Mouse (Mus musculus): Measurements from ENCODE around the gene Amhr2. TPM values are rescaled to one million over a fixed set of nuclear protein-coding genes. Genes with fewer than 3 reads are reported as not detected.

Amhr2 gene
- polyA plus RNA-seq, 1 experiment from 2014 or later, result 11.0 TPM

GRCm38 (mm10) chr15:102408558-102409130, 36.5 kb upstream of the Amhr2 start:
- DNase-seq (ENCODE audit: low spot score) (no peak), ATAC-seq (no peak)
- H3K27ac ChIP-seq (ENCODE audit: low read length), result no peak overlapping the region
- no peak overlapping the region for H3K4me2 ChIP-seq (replicated peaks; ENCODE audit: low read depth, low read length)
- H3K36me3 ChIP-seq (ENCODE audit: insufficient read depth, low read length), result peaks cover 16% of the 10 kb centered on the region; the same call in 1 of the 2 replicates
- 76% methylated on average over 2 of the region's 2 CpGs for WGBS
- TF ChIP-seq EP300 (IDR thresholded peaks at IDR 0.05) (no peak), CTCF (IDR thresholded peaks at IDR 0.05) (no peak)
- H3K27me3 ChIP-seq (replicated peaks; ENCODE audit: insufficient read depth, low read length), result no peaks in the 10 kb centered on the region
- no peaks in the 10 kb centered on the region for H3K9me3 ChIP-seq (ENCODE audit: low read length)
- peaks cover 18% of the 10 kb centered on the region for H3K4me1 ChIP-seq (ENCODE audit: insufficient read depth, low read depth, low read length)
- H3K9ac ChIP-seq (replicated peaks; ENCODE audit: low read depth), result no peak overlapping the region
- H3K4me3 ChIP-seq (ENCODE audit: low read depth, low read length), result no peak overlapping the region

GRCm38 (mm10) chr15:102409286-102409685, 35.9 kb upstream of the Amhr2 start:
- H3K36me3 ChIP-seq (ENCODE audit: insufficient read depth, low read length), result peaks cover 16% of the 10 kb centered on the region; the same call in 1 of the 2 replicates
- no peak overlapping the region for H3K4me2 ChIP-seq (replicated peaks; ENCODE audit: low read depth, low read length)
- no peak overlapping the region for H3K27ac ChIP-seq (ENCODE audit: low read length)
- ATAC-seq (no peak), DNase-seq (ENCODE audit: low spot score) (no peak)
- TF ChIP-seq EP300 (IDR thresholded peaks at IDR 0.05), result no peak
- no peak for TF ChIP-seq CTCF (IDR thresholded peaks at IDR 0.05)
- H3K4me1 ChIP-seq (ENCODE audit: insufficient read depth, low read depth, low read length), result peaks cover 18% of the 10 kb centered on the region
- H3K9ac ChIP-seq (replicated peaks; ENCODE audit: low read depth), result no peak overlapping the region
- 78% methylated on average over 3 of the region's 3 CpGs for WGBS
- no peaks in the 10 kb centered on the region for H3K27me3 ChIP-seq (replicated peaks; ENCODE audit: insufficient read depth, low read length)
- H3K9me3 ChIP-seq (ENCODE audit: low read length), result no peaks in the 10 kb centered on the region
- no peak overlapping the region for H3K4me3 ChIP-seq (ENCODE audit: low read depth, low read length)

GRCm38 (mm10) chr15:102411077-102411476, 34.1 kb upstream of the Amhr2 start:
- no peak overlapping the region for H3K9ac ChIP-seq (replicated peaks; ENCODE audit: low read depth)
- peaks cover 13% of the 10 kb centered on the region for H3K4me1 ChIP-seq (ENCODE audit: insufficient read depth, low read depth, low read length)
- no peak overlapping the region for H3K4me2 ChIP-seq (replicated peaks; ENCODE audit: low read depth, low read length)
- ATAC-seq (no peak), DNase-seq (ENCODE audit: low spot score) (no peak)
- no peak overlapping the region for H3K4me3 ChIP-seq (ENCODE audit: low read depth, low read length)
- no peaks in the 10 kb centered on the region for H3K27me3 ChIP-seq (replicated peaks; ENCODE audit: insufficient read depth, low read length)
- TF ChIP-seq CTCF (IDR thresholded peaks at IDR 0.05), result no peak
- WGBS, result 88% methylated on average over 1 of the region's 1 CpGs
- no peaks in the 10 kb centered on the region for H3K9me3 ChIP-seq (ENCODE audit: low read length)
- H3K27ac ChIP-seq (ENCODE audit: low read length), result no peak overlapping the region
- H3K36me3 ChIP-seq (ENCODE audit: insufficient read depth, low read length), result peaks cover 16% of the 10 kb centered on the region; the same call in 1 of the 2 replicates

GRCm38 (mm10) chr15:102413687-102414086, 31.5 kb upstream of the Amhr2 start:
- no peak overlapping the region for H3K27ac ChIP-seq (ENCODE audit: low read length)
- no peak for TF ChIP-seq CTCF (IDR thresholded peaks at IDR 0.05)
- no peak for TF ChIP-seq EP300 (IDR thresholded peaks at IDR 0.05)
- ATAC-seq (no peak), DNase-seq (ENCODE audit: low spot score) (no peak)
- no peaks in the 10 kb centered on the region for H3K9me3 ChIP-seq (ENCODE audit: low read length)
- H3K9ac ChIP-seq (replicated peaks; ENCODE audit: low read depth), result no peak overlapping the region
- H3K36me3 ChIP-seq (ENCODE audit: insufficient read depth, low read length), result peaks cover 10% of the 10 kb centered on the region; the same call in 1 of the 2 replicates
- no peaks in the 10 kb centered on the region for H3K27me3 ChIP-seq (replicated peaks; ENCODE audit: insufficient read depth, low read length)
- peaks cover 11% of the 10 kb centered on the region for H3K4me1 ChIP-seq (ENCODE audit: insufficient read depth, low read depth, low read length)
- H3K4me3 ChIP-seq (ENCODE audit: low read depth, low read length), result no peak overlapping the region
- no peak overlapping the region for H3K4me2 ChIP-seq (replicated peaks; ENCODE audit: low read depth, low read length)

GRCm38 (mm10) chr15:102417524-102417923, 27.6 kb upstream of the Amhr2 start:
- 89% methylated on average over 2 of the region's 2 CpGs for WGBS
- no peak for DNase-seq (ENCODE audit: low spot score)
- no peak for ATAC-seq
- H3K27me3 ChIP-seq (replicated peaks; ENCODE audit: insufficient read depth, low read length), result no peaks in the 10 kb centered on the region
- no peak overlapping the region for H3K27ac ChIP-seq (ENCODE audit: low read length)
- no peaks in the 10 kb centered on the region for H3K36me3 ChIP-seq (ENCODE audit: insufficient read depth, low read length)
- TF ChIP-seq CTCF (IDR thresholded peaks at IDR 0.05), result no peak
- TF ChIP-seq EP300 (IDR thresholded peaks at IDR 0.05), result no peak
- H3K4me1 ChIP-seq (ENCODE audit: insufficient read depth, low read depth, low read length), result no peaks in the 10 kb centered on the region
- H3K4me3 ChIP-seq (ENCODE audit: low read depth, low read length), result no peak overlapping the region
- no peak overlapping the region for H3K9ac ChIP-seq (replicated peaks; ENCODE audit: low read depth)
- no peak overlapping the region for H3K4me2 ChIP-seq (replicated peaks; ENCODE audit: low read depth, low read length)
- no peaks in the 10 kb centered on the region for H3K9me3 ChIP-seq (ENCODE audit: low read length)

- no peak overlapping the region for H3K27ac ChIP-seq (ENCODE audit: low read length)
- H3K9ac ChIP-seq (replicated peaks; ENCODE audit: low read depth), result no peak overlapping the region
- no peak overlapping the region for H3K4me2 ChIP-seq (replicated peaks; ENCODE audit: low read depth, low read length)
- H3K36me3 ChIP-seq (ENCODE audit: insufficient read depth, low read length), result no peaks in the 10 kb centered on the region
- no peak overlapping the region for H3K4me3 ChIP-seq (ENCODE audit: low read depth, low read length)
- H3K4me1 ChIP-seq (ENCODE audit: insufficient read depth, low read depth, low read length), result no peaks in the 10 kb centered on the region
- H3K27me3 ChIP-seq (replicated peaks; ENCODE audit: insufficient read depth, low read length), result no peaks in the 10 kb centered on the region
- no peak for DNase-seq (ENCODE audit: low spot score)
- no peaks in the 10 kb centered on the region for H3K9me3 ChIP-seq (ENCODE audit: low read length)
- no peak for ATAC-seq
- WGBS, result 29% methylated on average over 1 of the region's 1 CpGs
- TF ChIP-seq EP300 (IDR thresholded peaks at IDR 0.05) (no peak), CTCF (IDR thresholded peaks at IDR 0.05) (no peak)
These were observed 24.2 kb upstream of the Amhr2 start for GRCm38 (mm10) chr15:102420986-102421385.

GRCm38 (mm10) chr15:102421437-102421836, 23.7 kb upstream of the Amhr2 start:
- Histone ChIP-seq H3K4me1 (ENCODE audit: insufficient read depth, low read depth, low read length) (no peaks in the 10 kb centered on the region), H3K4me3 (ENCODE audit: low read depth, low read length) (no peak overlapping the region), H3K27me3 (replicated peaks; ENCODE audit: insufficient read depth, low read length) (no peaks in the 10 kb centered on the region), H3K9me3 (ENCODE audit: low read length) (no peaks in the 10 kb centered on the region), H3K4me2 (replicated peaks; ENCODE audit: low read depth, low read length) (no peak overlapping the region), H3K9ac (replicated peaks; ENCODE audit: low read depth) (no peak overlapping the region), H3K27ac (ENCODE audit: low read length) (no peak overlapping the region), H3K36me3 (ENCODE audit: insufficient read depth, low read length) (no peaks in the 10 kb centered on the region)
- TF ChIP-seq EP300 (IDR thresholded peaks at IDR 0.05), result no peak
- peak; percentile 74 for TF ChIP-seq CTCF (IDR thresholded peaks at IDR 0.05)
- WGBS, result 51% methylated on average over 3 of the region's 3 CpGs
- peak; percentile 87 for DNase-seq (ENCODE audit: low spot score)
- ATAC-seq, result no peak

Measured in lung, postnatal 0 days (tissue).